Mouse (Mus musculus) myocyte (in vitro differentiated cells): Measurements from ENCODE around the gene Ablim1. TPM values are rescaled to one million over a fixed set of nuclear protein-coding genes. Genes with fewer than 3 reads are reported as not detected.
A peak's percentile ranks its signal among the peaks of the same experiment; 100 is the strongest.

Experiments used
- H3K27me3 ChIP-seq: one replicate; pipeline ENCODE4 v1.6.1; 2011; ENCODE audit not compliant: control insufficient read depth, insufficient read depth, insufficient read length
- H3K36me3 ChIP-seq: one replicate; pipeline ENCODE4 v1.6.1; 2011; ENCODE audit not compliant: control insufficient read depth, insufficient read depth
- H3K4me2 ChIP-seq: one replicate; pipeline ENCODE4 v1.6.1; 2011; ENCODE audit warnings: low read depth, control low read depth
- H3K4me3 ChIP-seq: one replicate; pipeline ENCODE4 v1.5.1; 2011; ENCODE audit warnings: mild to moderate bottlenecking, control low read depth, moderate library complexity
- H3K79me2 ChIP-seq: one replicate; pipeline ENCODE4 v1.6.1; 2011; ENCODE audit not compliant: control insufficient read depth, insufficient read depth
- H3ac ChIP-seq: one replicate; pipeline ENCODE4 v1.6.1; 2011; ENCODE audit not compliant: control insufficient read depth, insufficient read length
- CEBPB ChIP-seq: IDR thresholded peaks from 2 replicates; pipeline ENCODE4 v1.6.1; 2011; ENCODE audit warnings: mild to moderate bottlenecking, moderate library complexity; ENCODE audit not compliant: poor library complexity, insufficient read depth, severe bottlenecking
- E2F4 ChIP-seq: IDR thresholded peaks from one replicate; pipeline ENCODE4 v1.6.1; 2011; ENCODE audit warnings: mild to moderate bottlenecking, control low read depth, moderate library complexity; ENCODE audit not compliant: insufficient read depth
- MAX ChIP-seq: IDR thresholded peaks from one replicate; pipeline ENCODE4 v1.6.1; 2011; ENCODE audit warnings: low read depth, mild to moderate bottlenecking, control low read depth
- MYOD1 ChIP-seq, 3 experiments: IDR thresholded peaks; one replicate each; pipeline ENCODE4 v1.6.1; 2011; ENCODE audit warnings: control low read depth in 2 of 3, low read depth in 2 of 3, mild to moderate bottlenecking in 2 of 3, moderate library complexity in 1 of 3; ENCODE audit not compliant: insufficient read length in 2 of 3, control insufficient read depth in 1 of 3
- MYOG ChIP-seq, 3 experiments: IDR thresholded peaks; one replicate each; pipeline ENCODE4 v1.6.1; 2011; ENCODE audit warnings: control low read depth in 2 of 3, low read depth in 2 of 3, mild to moderate bottlenecking in 2 of 3; ENCODE audit not compliant: insufficient read length in 2 of 3, control insufficient read depth in 1 of 3, insufficient read depth in 1 of 3
- POLR2A ChIP-seq: IDR thresholded peaks from one replicate; pipeline ENCODE4 v1.6.1; 2011; ENCODE audit warnings: low read depth, mild to moderate bottlenecking, control low read depth, moderate library complexity; ENCODE audit not compliant: insufficient read length
- POLR2AphosphoS2 ChIP-seq: IDR thresholded peaks from one replicate; pipeline ENCODE4 v1.6.1; 2011; ENCODE audit warnings: low read depth, control low read depth; ENCODE audit not compliant: insufficient read length
- REST ChIP-seq: IDR thresholded peaks from one replicate; pipeline ENCODE4 v1.6.1; 2011; ENCODE audit warnings: mild to moderate bottlenecking, control low read depth, moderate library complexity; ENCODE audit not compliant: insufficient read depth, insufficient read length
- SRF ChIP-seq: IDR thresholded peaks from one replicate; pipeline ENCODE4 v1.6.1; 2011; ENCODE audit warnings: low read depth; ENCODE audit not compliant: control insufficient read depth, insufficient read length
- TCF12 ChIP-seq: IDR thresholded peaks from one replicate; pipeline ENCODE4 v1.6.1; 2011; ENCODE audit warnings: mild to moderate bottlenecking, control low read depth; ENCODE audit not compliant: poor library complexity, insufficient read depth, severe bottlenecking
- TCF3 ChIP-seq: IDR thresholded peaks from one replicate; pipeline ENCODE4 v1.6.1; 2011; ENCODE audit warnings: low read depth, control low read depth; ENCODE audit not compliant: insufficient read length
- USF1 ChIP-seq: IDR thresholded peaks from one replicate; pipeline ENCODE4 v1.6.1; 2011; ENCODE audit warnings: low read depth, mild to moderate bottlenecking, control low read depth, moderate library complexity
- polyA plus RNA-seq: library from polyadenylated mRNA; unstranded; fragments of >200 nt; fragmentation: generic; extraction: Trizol; gene quantifications from one replicate; pipeline ENCODE4 v1.2.1, GENCODE M21; 2012; ENCODE audit warnings: missing spikeins

Gene Ablim1
- polyA plus RNA-seq, 1 experiment = 29.9 TPM

- Histone ChIP-seq H3K4me2 (peak overlapping the region; percentile 12), H3K79me2 (no peaks in the 10 kb centered on the region), H3K27me3 (no peaks in the 10 kb centered on the region), H3K36me3 (no peaks in the 10 kb centered on the region), H3ac (no peak overlapping the region), H3K4me3 (no peak overlapping the region)
- no peak for TF ChIP-seq TCF12
- no peak for TF ChIP-seq MAX
- TF ChIP-seq POLR2AphosphoS2 = no peak
- TF ChIP-seq CEBPB = no peak
- no peak for TF ChIP-seq MYOG (IDR thresholded peaks at IDR 0.05; ENCODE audit: control insufficient read depth in 1 of 3, insufficient read depth in 1 of 3, insufficient read length in 2 of 3, low read depth in 2 of 3)
- no peak for TF ChIP-seq REST
- no peak for TF ChIP-seq TCF3
- no peak for TF ChIP-seq POLR2A
- no peak for TF ChIP-seq USF1
- TF ChIP-seq E2F4 = no peak
- TF ChIP-seq MYOD1 (IDR thresholded peaks at IDR 0.05; ENCODE audit: control insufficient read depth in 1 of 3, insufficient read length in 2 of 3, low read depth in 2 of 3) = no peak
- no peak for TF ChIP-seq SRF
These were observed 311.8 kb downstream of the Ablim1 start for GRCm38 (mm10) chr19:57002741-57003459.

- Histone ChIP-seq H3ac (no peak overlapping the region), H3K4me2 (no peak overlapping the region)
- TF ChIP-seq TCF3 (no peak), SRF (no peak), USF1 (no peak), POLR2A (no peak), CEBPB (no peak), MAX (no peak), REST (no peak), MYOD1 (IDR thresholded peaks at IDR 0.05; ENCODE audit: control insufficient read depth in 1 of 3, insufficient read length in 2 of 3, low read depth in 2 of 3) (no peak), POLR2AphosphoS2 (no peak), TCF12 (no peak)
These were observed 312.8 kb downstream of the Ablim1 start for GRCm38 (mm10) chr19:57001926-57002325.

GRCm38 (mm10) chr19:57000592-57000991 lies 314.1 kb downstream of the Ablim1 start:
- Histone ChIP-seq H3K27me3 (no peaks in the 10 kb centered on the region), H3K36me3 (no peaks in the 10 kb centered on the region), H3K79me2 (no peaks in the 10 kb centered on the region), H3K4me2 (no peak overlapping the region), H3ac (no peak overlapping the region), H3K4me3 (no peak overlapping the region)
- TF ChIP-seq POLR2A = no peak
- TF ChIP-seq E2F4 = no peak
- no peak for TF ChIP-seq SRF
- TF ChIP-seq CEBPB = no peak
- no peak for TF ChIP-seq TCF12
- no peak for TF ChIP-seq POLR2AphosphoS2
- no peak for TF ChIP-seq USF1
- TF ChIP-seq REST = no peak
- no peak for TF ChIP-seq TCF3

More at GRCm38 (mm10) chr19:57001926-57002325, 312.8 kb downstream of the Ablim1 start:
- Histone ChIP-seq H3K27me3 (no peaks in the 10 kb centered on the region), H3K79me2 (no peaks in the 10 kb centered on the region), H3K36me3 (no peaks in the 10 kb centered on the region), H3K4me3 (no peak overlapping the region)

GRCm38 (mm10) chr19:56999781-57000180 lies 314.9 kb downstream of the Ablim1 start:
- Histone ChIP-seq H3K27me3 (no peaks in the 10 kb centered on the region), H3ac (no peak overlapping the region), H3K36me3 (no peaks in the 10 kb centered on the region), H3K4me3 (no peak overlapping the region), H3K79me2 (no peaks in the 10 kb centered on the region), H3K4me2 (no peak overlapping the region)
- peak; percentile 40; the same call in 1 of the 2 replicates for TF ChIP-seq CEBPB
- TF ChIP-seq USF1 = no peak

- no peaks in the 10 kb centered on the region for H3K79me2 ChIP-seq
- H3K27me3 ChIP-seq = no peaks in the 10 kb centered on the region
- H3K4me2 ChIP-seq = no peak overlapping the region
- TF ChIP-seq REST (no peak), POLR2A (no peak), E2F4 (no peak), USF1 (no peak), MYOD1 (IDR thresholded peaks at IDR 0.05; ENCODE audit: control insufficient read depth in 1 of 3, insufficient read length in 2 of 3, low read depth in 2 of 3) (no peak), TCF12 (no peak), SRF (no peak), MYOG (IDR thresholded peaks at IDR 0.05; ENCODE audit: control insufficient read depth in 1 of 3, insufficient read depth in 1 of 3, insufficient read length in 2 of 3, low read depth in 2 of 3) (no peak), MAX (no peak), TCF3 (no peak), POLR2AphosphoS2 (no peak), CEBPB (no peak)
- H3K4me3 ChIP-seq = no peak overlapping the region
- H3ac ChIP-seq = no peak overlapping the region
- H3K36me3 ChIP-seq = no peaks in the 10 kb centered on the region
These were observed 315.8 kb downstream of the Ablim1 start for GRCm38 (mm10) chr19:56998910-56999309.
